Mouse (Mus musculus): ENCODE results near the gene Tecpr1. TPM values are rescaled to one million over a fixed set of nuclear protein-coding genes. Genes with fewer than 3 reads are reported as not detected.

Tecpr1 gene
- total RNA-seq, 2 experiments from 2014 or later, result 94.5 to 104 TPM

DNA sequence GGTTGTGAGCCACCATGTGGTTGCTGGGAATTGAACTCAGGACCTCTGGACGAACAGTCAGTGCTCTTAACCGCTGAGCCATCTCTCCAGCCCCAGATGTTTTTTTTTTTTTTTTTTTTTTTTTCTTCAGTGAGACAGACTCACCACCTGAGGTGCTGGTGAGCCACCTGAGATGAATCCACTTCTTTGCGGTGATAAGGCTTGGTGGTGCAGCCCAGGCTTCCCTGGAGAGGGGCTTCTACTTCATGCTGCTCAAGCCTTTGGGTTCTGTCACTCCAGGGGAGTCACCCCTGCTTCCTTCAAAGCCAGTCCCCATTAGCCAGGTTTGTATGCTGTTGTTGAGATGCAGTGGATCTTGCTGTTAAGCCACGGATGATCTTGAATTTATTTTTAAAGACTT is 29.8 kb upstream of the Tecpr1 start:
- no peak for DNase-seq (ENCODE audit: low spot score in 2 of 2)

DNA sequence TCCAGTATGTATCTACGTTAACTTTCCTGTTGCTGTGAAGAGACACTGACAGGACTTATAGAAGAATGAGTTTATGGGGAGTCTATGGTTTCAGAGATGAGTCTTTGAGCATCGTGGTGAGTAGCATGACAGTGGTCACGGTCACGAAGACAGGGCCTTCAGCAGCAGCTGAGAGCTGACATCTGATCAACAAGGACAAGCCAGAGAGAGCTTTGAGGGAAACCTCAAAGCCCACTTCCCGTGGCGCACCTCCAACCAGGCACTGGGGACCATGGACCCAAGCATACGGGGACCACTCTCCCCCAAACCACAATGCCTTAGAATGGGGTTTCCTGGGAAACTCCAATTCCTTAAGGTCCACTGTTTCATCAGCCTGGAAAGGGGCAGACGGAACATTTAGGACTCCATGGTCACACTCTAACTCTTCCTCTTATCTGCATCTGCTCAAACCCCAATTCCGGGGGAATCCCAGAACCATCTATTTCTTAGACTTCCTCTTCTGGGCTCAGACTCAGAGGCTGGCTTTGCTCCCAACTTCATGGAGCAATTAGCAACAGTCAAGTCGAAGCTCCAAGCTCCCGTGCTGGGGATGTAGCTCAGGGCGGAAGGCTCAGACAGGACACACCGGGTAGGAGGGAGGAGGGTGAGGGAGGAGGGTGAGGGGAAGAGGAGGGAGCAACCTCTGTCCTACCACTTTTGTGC is 28.6 kb upstream of the Tecpr1 start:
- DNase-seq (ENCODE audit: low spot score in 2 of 2), result no peak

DNA sequence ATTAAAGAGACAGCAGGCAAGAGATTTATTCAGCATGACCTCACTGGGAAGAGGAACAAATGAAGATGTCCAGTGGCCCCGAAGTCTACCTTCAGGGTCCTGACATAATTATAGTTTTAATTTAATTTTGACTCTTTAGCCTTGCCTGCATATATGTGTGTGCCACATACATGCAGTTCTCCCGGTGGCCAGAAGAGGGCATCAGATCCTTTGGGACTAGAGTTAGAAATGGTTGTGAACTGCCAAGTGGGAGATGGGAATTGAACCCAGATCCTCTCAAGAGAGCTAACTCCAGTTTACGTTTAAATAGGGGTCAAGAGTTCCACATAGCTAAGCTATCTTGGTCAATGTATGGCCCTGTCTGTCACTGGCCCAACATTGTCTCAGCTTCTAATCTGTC is 26.5 kb upstream of the Tecpr1 start:
- DNase-seq (ENCODE audit: low spot score in 2 of 2), result no peak

DNA sequence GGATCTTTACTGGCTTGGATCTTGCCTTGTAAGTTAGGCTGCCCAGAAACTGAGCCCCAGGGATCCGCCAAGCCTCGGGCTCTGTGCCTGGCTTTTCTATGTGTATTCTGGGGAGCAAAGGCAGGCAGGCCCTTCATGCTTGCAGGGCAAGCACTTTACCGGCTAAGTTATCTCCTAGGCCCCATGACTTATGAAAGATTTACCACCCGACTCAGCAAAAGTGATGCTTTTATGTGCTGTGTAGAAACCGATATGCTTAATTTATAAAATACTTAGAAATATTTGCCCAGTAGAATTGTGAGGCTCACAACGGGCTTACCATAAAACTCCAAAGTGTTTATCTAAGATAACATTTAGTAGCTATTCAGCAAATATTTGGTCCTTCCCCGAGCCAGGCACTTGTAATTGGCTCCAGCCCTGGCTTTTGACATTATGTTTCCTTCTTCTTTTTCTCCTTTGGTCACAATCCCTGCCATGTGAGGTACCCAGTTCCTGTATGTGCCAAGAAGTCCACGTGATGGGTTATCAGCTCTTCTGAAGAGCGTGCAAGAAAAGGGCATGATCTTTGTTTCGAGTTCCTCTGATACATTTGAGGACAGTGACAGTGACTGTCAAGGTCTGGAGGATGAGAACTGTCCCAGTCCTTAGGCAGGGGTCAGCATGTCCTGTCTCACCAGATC is 24.6 kb upstream of the Tecpr1 start:
- DNase-seq (ENCODE audit: low spot score in 2 of 2), result no peak

DNA sequence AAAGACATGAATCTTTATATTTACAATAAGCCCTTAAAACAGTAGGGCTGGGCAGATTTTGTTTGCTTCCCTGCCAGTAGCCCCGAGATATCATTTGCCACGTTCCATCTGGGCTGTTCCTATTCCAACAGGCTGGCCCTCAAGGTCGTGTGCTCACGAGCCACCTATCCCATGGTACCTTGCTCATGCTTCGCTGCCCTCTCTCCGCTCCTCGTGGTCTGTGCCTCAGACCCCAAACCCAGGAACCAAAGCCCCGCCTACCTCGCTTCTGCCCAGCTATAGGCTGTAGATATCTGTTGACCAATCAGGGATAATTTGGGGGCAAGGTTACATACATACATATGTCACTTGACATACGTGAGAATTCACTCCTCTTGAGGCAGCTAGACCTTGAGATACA is 23.9 kb upstream of the Tecpr1 start:
- DNase-seq (ENCODE audit: low spot score in 2 of 2), result no peak

DNA sequence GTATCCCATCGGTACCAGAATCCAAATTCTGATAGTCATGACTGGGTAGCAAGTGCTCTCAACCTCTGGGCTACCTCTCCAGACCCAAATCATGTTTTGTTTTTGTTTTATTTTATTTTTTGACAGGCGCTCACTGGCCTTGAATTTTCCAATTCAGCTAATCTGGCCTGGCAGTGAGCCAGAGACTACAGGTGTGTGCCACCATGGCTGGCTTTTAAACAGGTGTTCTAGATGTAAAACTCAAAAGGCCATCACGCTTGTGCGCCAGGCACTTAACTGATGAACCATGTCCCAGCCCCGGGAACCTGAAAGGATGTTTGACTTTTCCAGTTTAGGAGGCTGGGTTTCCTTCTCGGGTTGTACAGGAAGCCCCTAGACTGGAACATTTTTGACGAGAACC is 23.3 kb upstream of the Tecpr1 start:
- DNase-seq (ENCODE audit: low spot score in 2 of 2), result no peak

DNA sequence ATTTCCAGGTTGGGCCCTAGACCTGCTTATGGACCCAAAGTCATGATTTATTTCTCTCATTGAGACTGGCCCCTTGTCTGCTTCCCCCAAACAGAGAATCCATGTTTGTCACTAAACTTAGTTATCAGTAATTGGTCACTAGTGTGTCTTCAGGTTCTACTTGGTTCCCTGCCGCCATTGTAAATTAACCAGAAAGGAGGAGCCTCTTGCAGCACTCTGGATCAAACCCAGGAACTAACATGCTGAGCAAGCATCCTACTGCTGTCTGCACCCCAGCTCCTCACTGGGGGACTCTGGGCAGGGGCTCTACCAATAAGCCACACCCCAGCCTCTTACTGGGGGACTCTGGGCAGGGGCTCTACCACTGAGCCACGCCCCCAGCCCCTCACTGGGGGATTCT is 22.2 kb upstream of the Tecpr1 start:
- DNase-seq (ENCODE audit: low spot score in 2 of 2), result no peak

DNA sequence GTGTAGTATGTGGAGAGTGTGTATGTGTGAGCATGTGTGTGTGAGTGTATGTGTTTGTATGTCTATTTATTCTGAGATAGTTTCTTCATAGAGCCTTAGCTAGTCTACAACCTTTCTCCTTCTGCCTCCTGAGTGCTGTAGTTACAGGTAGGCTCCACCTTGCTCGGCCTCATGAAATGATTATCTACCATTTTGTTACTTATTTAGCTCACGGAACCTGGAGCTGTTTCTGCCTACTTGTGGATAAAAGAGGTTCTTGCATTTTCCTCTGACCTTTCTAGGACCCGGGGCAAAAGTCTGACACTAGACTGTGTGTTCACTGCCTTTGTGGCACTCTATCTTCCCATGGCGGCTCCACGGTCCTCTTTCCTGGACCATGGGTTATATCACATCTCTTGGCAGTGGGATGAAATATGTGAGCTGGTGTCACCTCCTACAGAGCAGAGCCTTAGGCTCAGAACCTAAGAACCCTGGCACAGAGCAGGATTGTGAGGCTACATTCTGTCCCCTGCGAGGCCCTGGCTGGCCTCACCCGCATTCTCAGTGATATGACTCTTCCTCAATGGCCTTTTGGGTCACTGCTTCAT is 20.6 kb upstream of the Tecpr1 start, which contains the start of gene Bri3:
Gene Bri3, plus strand, starts transcription at position 537 of the 587 bp plus-strand sequence.
- DNase-seq (ENCODE audit: low spot score in 2 of 2), result no peak

DNA sequence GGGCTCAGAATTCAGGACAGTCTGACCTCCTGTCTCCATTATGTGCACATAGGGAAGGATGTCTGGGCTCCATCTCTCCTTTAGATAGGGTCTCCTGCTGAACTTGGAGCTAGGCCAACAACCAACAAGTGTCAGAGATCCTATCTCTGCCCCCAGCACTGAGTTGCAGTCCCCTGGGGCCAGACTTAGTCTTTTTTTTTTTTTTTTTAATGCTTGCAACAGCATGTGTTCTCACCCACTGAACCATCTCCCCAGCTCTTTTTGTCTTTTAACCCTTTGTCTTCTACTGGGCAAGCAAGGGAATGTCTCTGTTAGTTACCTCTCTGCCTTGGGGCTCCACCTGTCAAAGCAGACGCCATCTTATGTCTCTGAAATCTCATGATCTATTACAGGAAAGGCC is 15.6 kb upstream of the Tecpr1 start:
- no peak for DNase-seq (ENCODE audit: low spot score in 2 of 2)

DNA sequence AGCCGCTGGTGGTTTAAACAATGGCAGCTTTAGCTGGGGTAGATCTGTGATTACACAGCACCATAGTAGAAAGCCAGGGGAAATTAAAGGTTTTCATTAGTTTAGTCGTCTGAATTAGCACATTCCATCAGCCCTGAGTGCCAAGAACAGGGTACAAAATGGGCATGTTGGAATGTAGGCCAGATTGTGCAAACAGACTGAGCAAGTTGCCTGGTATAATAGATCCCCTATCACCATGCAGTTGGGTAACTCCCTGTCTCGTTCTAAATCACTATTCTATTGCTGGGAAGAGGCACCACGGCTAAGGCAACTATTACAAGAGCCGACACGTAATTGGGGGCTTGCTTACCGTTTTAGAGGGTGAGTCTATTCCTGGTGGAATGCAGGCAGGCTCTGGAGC is 11.3 kb upstream of the Tecpr1 start:
- DNase-seq (ENCODE audit: low spot score in 2 of 2), result peak; percentile 47 to 87

DNA sequence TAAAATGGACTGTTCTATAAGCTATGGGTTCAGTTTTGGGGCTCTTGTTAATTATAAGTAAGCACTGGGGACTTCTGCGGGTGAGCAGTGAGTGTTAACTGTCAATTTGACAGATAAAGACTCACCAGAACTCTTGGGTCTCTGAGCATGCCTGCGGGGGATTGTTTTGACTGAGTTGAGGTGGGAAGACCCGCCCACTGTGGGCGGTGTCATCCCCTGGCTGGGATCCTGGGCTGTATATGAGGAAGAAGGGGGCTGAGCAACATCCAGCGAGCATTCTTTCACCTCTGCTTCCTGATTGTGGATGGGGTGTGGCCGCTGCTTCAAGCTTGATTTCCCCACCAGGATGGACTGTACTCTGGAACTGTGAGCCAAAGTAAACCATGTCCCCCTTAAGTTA is 10.8 kb upstream of the Tecpr1 start:
- no peak for DNase-seq (ENCODE audit: low spot score in 2 of 2)

DNA sequence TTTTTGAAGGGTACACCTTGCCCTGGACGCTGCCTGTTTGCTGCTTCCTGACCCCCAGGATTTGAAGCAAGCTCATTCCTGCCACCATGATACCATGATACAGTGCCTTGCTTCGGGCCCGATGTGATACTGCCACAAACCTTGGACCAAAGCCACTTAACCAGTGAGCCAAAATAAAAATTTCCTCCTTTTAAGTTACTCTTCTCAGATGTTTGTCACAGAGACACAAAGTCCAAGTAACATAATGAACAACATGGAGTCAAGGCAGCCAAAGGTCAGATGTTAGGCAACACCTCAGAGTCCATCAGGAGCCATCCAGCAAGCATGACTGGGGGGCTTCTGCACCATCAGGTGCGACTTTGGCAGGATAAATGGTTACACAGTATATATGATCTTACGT is 9.1 kb upstream of the Tecpr1 start:
- DNase-seq (ENCODE audit: low spot score in 2 of 2), result no peak

DNA sequence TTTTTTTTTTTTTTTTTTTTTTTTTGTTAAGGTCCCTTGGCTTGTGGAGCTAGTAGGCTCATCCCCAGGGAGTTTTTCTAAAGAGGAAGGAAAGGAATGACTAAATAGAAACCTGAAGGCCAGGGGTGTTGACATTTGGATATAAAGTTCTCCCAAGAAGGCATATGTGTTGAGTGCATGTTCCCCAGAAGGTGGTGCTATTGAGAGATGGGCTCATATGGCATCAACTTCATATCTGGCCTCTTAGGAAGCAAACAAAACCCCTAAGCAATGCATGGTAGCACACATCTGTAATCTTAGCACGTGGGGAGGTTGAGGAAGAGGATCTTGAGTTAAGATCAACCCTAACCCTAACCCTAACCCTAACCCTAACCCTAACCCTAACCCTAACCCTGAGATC is 8.0 kb upstream of the Tecpr1 start:
- no peak for DNase-seq (ENCODE audit: low spot score in 2 of 2)

DNA sequence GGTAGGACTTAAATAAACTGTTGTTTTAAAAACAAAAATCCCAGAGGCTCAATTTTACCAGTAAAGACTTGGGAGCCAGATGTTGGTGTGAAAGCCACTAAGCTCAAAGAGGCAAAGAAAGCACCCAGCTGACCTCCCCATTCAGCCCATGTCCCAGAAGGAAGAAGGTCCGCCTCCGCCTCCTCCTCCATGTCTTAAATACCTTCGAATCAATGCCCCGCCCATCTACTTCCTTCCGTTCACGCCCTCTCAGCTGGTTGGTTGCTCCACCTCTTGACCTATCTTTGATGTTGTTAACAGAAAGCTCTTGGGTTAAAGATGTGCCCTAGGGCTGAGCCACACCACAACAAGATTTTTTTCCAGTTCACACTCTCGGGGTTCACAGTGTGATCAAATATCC is 6.8 kb upstream of the Tecpr1 start:
- DNase-seq (ENCODE audit: low spot score in 2 of 2), result no peak

DNA sequence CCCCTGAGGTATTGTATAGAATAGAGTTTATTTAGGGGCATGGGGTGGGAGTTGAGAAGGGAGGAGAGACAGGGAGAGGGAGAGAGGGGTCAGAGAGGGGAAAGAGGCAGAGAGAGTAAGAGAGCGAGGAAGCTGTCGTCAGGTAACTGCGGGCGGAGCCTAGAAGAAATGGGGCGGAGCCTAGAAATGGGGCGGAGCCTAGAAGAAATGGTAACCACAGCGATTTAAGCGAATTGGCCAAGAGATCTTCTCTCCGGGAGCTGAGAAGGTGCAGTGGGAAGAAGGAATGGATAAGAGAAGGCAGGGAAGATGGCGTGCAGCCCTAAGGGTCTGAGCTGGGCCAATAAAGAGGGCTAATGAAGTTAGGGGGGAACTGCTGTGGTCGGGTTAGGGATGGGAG is 2.8 kb upstream of the Tecpr1 start:
- DNase-seq (ENCODE audit: low spot score in 2 of 2), result no peak

DNA sequence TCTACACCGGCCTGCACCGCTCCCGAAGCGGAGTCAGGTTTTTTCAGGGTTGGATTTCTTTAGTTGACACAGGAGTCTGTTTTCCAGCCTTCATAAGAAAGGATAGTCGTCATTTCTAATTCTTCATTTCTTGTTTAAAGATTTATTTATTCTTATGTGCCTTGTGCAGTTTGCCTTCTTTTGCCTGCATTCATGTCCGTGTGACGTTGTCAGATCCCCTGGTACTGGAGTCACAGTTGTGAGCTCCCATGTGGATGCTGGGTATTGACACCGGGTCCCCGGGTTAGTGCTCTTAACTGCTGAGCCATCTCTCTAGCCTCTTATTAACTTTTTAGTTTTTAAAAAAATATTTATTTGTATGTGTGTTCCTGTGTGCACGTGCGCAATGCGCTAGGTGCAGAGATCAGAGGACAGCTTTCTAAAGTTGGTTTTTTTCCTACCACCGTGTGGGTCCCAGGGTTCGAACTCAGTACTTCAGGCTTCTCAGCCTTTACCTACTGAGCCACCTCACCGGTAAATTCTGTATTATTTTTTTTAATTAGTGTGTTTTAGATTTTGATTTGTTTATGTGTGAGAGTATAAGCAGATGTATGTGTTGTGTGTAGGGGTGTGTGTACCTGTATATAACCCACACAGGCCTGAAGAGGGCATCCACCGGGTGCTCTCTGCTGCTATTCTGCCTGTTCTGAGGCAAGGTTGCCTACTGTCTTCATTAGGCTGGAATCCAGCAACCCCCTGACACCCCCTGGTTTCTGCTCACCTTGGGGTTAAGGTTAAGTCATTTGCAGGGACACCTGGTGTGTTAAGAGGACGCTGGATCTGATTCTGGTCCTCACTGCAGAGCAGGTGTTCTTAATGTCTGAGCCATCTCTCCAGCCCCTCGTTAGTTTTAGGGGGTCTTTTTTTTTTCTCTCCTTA is 743 bp upstream of the Tecpr1 start:
- DNase-seq (ENCODE audit: low spot score in 2 of 2), result no peak

DNA sequence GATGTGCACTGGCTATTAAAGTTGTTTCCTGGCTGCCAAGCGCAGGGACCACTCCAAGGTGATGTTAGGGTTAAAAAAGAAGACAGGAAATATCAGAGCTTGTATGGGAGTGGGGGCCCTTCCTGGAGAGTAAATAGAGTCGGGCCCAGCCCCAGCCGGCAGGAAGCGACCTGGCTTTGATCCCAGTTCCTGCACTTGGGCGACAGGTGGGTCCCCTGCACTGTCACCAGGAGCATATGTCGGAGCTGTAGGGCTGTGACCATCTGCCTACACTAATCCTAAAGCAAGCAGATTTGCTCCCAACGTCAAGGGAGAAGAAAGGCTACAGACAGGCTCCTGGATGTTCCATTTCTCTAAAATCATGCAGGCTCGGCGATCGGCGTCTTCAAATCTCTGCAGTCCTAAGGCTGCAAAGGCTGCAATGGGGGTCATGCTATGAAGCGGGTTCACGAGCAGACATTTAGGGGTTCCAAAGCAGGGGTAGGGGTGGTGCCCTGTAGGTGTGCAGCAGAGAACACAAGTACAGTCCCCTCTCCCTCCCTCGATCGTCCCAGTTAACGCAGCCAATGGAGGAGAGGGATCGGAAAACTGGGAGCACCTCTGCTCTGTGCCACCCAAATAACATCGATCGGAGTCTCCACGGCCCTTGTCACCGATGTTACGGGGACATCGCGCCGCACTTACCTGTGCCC is 458 bp downstream of the Tecpr1 start:
- DNase-seq (ENCODE audit: low spot score in 2 of 2), result peak; percentile 27 to 39

DNA sequence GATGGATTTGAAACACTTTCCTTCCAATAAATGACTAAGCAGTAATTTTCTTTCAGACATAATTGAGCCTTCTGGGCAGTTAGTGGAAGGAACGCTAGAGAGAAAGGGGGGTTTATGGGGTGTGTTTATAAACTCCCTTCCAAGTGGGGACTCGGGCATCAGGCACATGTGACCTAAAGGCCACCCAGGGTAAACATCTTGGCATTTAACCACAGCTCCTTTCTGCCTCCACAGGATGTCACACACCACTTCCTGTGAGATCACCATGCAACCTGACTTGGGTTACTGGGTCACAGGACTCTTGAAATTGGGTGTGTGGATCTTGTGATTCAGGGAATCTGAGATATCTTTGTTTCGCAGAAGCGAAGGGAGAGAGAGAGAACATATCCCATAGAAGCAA is 2.1 kb downstream of the Tecpr1 start:
- no peak for DNase-seq (ENCODE audit: low spot score in 2 of 2)

DNA sequence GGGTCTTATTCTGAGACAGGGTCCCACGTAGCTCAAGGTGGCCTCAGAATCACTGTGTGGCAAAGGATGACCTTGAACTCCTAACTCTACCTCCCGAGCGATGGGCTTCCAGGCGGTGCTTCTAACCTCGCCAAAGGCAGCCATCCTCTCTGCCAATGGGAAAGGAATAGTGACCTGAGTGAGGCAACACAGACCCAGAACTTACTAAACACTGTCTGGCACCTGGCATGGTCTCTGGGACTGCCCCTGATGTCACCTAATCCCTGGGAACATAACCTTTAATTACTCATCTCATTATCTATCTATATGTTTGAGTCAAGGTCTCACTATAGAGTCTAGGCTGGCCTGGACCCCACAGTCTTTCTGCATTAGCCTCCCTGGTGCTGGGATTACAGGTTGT is 3.5 kb downstream of the Tecpr1 start:
- no peak for DNase-seq (ENCODE audit: low spot score in 2 of 2)

DNA sequence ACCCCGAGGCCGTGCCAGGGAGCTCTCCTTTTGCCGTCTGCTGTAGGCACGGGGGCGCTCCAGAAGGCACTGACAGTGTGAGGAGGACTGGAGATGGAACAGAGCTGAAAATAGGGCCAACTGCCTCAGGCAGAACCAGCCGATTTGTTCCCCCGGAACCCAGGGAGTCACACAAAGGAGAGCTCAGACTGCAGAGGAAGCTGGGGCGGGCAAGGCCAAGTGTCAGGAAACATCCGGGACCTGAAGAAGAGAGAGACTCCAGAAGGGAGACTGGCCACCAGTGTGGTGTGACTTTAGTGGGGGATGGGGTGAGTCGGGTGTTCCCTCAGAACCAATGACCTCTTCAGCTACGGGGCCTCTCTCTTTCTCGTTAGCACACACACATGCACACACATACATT is 4.1 kb downstream of the Tecpr1 start:
- DNase-seq (ENCODE audit: low spot score in 2 of 2), result no peak

DNA sequence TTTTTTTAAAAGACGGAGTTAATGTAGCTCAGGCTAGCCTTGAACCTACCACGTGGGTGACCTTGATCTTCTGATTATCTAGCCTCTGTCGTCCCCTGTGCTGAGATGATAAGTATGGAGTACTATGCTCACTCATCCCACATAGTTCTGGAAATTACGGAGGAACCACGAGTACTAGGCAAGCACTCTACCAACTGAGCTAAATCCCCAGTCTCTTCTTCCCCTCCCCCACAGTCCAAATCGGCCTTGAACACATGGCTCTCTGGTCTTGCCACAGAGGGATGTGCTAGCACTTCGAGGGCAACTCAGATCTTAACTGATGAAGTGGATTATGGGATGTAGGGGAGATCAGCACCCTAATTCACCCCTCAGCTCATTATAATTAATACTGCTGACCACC is 5.4 kb downstream of the Tecpr1 start:
- no peak for DNase-seq (ENCODE audit: low spot score in 2 of 2)
